Mouse (Mus musculus) embryo, embryonic 10 days (tissue): ENCODE results near the gene Olfr132.
"Not testable (repeated sequence)": the region's sequence is repeated elsewhere in the genome, so short reads cannot be mapped to it uniquely, and the experiment has no call there.

Source experiments
- DNase-seq: peaks from one replicate; pipeline ENCODE4 v3.0.0-alpha.2; 2015; ENCODE audit warnings: low spot score

The Olfr132 gene

DNA sequence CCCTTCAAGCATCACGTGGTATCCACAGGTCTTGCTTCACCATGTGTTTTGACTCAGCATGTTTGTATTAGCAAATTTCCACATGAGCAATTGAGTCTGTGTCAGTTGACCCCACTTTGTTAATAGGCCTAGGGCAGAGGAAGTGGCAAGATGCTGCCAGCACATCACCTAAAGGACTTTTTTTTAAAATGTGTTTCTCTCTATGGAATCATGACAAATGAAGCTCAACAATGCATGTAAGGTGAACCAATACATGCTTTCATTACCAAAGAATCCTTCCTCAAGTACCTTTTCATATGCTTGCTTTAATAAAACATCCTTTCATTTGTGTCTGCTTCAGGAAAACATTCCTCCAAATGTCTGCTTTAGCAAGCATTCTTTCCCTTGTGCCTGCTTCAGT lies at the start of gene Olfr132:
TSS of gene Olfr132 (minus strand) at position 101 of the 400 bp plus-strand sequence.
- no peak for DNase-seq

DNA sequence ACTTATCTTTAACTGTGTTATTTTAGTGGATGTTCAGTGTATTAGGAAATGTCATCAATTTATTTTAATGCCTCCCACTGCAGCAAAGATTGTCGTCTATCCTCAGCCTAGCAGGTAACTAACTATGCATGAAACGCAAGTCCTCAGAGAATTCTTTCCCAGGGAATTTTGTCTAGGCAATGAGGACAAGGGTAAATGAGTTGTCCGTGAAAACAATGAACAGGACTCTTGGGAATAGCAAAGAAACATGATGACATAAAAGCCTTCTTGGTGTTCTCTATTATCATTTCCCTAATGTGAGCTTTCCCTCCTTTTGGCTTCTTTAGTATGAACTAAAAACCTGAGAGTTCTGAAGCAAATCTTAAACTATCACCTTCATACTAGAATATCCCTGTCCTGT lies 36.8 kb upstream of the Olfr132 start, which contains the start of gene Olfr134:
TSS of gene Olfr134 (plus strand) at position 301 of the 400 bp plus-strand sequence.
- no peak for DNase-seq

DNA sequence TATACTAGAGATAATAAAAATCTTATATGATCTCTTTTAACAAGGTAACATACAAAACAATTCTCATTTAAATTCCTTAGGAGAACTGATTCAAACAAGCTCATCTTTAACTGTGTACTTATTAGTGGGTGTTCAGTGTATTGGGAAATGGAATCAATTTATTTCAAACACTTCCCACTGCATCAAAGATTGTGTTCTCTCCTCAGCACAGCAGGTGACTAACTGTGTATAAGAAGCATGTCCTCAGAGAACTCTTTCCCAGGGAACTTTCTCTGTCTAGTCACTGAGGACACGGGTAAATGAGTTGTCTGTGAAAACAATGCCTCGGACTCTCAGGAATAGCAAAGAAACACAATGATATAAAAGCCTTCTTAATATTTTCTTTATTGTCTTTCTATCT lies 10.7 kb upstream of the Olfr132 start, which contains the start of gene Olfr133:
TSS of gene Olfr133 (plus strand) at position 301 of the 400 bp plus-strand sequence.
- DNase-seq = no peak

DNA sequence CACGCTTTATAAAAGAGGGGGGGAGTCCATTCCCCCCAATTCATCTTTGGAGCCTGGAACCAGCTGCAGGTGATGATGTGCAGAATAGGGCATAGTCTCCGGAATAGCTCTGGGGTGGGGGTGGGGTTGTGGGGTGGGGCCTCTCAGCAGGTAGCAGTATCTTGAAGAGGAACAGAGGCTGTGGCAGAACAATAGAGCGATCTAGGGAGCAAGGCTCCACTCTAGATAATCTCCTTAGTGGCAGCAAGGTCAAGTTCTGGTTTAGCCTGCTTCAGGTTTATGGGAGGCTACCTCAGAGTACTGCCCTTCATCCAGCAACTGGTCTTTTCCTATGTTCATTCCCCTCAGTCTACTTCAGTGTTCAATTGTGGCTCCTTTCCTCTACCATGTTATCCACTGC lies 9.0 kb downstream of the Olfr132 start:
- not testable (repeated sequence) for DNase-seq

DNA sequence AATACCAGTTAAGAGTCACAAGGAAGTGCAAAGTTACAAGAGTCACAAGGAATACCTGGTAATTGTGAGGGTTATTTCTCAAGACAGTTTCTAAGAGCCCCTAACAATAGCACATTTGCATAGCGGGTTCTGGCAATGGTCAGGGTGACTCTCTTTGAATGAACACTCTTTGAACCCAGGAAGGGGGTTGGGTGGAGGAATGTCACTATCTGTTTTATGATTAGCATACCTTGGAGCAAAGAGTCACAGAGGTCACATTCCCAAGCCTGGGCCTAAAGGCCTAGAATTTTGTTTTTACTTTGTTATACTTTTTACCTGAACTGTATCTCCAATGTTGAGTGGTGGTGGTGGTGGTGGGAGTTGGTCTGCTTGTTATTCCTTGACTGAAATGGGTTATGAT lies 10.1 kb downstream of the Olfr132 start:
- not testable (repeated sequence) for DNase-seq

DNA sequence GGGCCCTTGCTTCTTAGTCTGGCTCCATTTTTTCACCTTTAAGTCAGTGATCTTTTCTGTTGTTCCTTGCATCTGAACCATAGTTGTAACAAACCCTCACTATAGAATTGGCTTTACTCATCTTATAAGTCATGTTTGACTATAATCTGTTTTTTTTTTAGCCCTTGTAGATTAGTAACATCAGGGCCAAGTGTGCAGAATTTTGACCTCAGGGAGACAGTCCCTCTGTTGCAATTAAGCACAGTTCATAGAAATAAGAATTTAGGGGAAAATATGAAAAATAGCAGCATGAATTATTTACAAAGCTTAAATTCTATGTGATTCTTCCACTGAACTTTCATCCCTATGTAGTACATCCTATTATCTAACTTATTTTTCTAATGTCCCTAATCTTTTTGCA lies 45.7 kb downstream of the Olfr132 start, which contains the start of gene Olfr131:
TSS of gene Olfr131 (minus strand) at position 101 of the 400 bp plus-strand sequence.
- DNase-seq = no peak

DNA sequence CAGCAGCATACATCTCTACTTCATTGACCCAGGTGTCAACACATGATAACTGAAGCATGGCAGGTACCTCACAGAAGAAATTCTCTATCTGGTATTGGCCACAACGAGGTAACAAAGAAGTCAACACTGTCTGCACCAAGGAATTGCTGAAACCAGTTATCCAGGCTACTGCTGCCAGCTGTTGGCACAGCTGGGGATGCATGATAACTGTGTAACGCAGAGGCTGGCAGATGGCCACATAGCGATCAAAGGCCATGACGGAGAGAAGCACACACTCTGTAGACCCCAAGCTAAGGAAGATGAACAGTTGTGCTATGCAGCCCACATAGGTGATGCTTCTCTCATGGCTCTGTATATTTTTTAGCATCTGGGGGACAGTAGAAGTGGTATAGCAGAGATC lies 52.0 kb downstream of the Olfr132 start:
- no peak for DNase-seq
